Mouse (Mus musculus) midbrain, embryonic 13.5 days (tissue): ENCODE results near the gene Adra2b. TPM values are rescaled to one million over a fixed set of nuclear protein-coding genes. Genes with fewer than 3 reads are reported as not detected.

Experiments
- ATAC-seq: fragments of 200-750 bp; cut with Nextera tagmentation; 2 replicates; pipeline ENCODE4 v1.8.0; 2017; ENCODE audit warnings: mild to moderate bottlenecking, moderate TSS enrichment, moderate library complexity
- H3K27ac ChIP-seq: fragments of 300-500 bp; sonication (generic); 2 replicates; pipeline ENCODE4 v1.5.1; 2015; ENCODE audit warnings: inconsistent platforms, mild to moderate bottlenecking, moderate library complexity
- H3K27me3 ChIP-seq: fragments of 300-500 bp; sonication (generic); 2 replicates; pipeline ENCODE4 v1.6.1; 2015; ENCODE audit warnings: mild to moderate bottlenecking, inconsistent platforms
- H3K36me3 ChIP-seq: fragments of 300-500 bp; sonication (generic); 2 replicates; pipeline ENCODE4 v1.6.1; 2015; ENCODE audit warnings: mild to moderate bottlenecking, inconsistent platforms
- H3K4me1 ChIP-seq: fragments of 300-500 bp; sonication (generic); replicated peaks from 2 replicates; pipeline ENCODE4 v1.6.1; 2015; ENCODE audit warnings: inconsistent platforms
- H3K4me2 ChIP-seq: fragments of 300-500 bp; sonication (generic); replicated peaks from 2 replicates; pipeline ENCODE4 v1.6.1; 2015; ENCODE audit warnings: moderate library complexity, mild to moderate bottlenecking, inconsistent platforms
- H3K4me3 ChIP-seq: fragments of 300-500 bp; sonication (generic); replicated peaks from 2 replicates; pipeline ENCODE4 v1.5.1; 2015; ENCODE audit warnings: mild to moderate bottlenecking, inconsistent platforms
- H3K9ac ChIP-seq: fragments of 300-500 bp; sonication (generic); replicated peaks from 2 replicates; pipeline ENCODE4 v1.6.1; 2015; ENCODE audit warnings: mild to moderate bottlenecking, inconsistent platforms
- H3K9me3 ChIP-seq: fragments of 300-500 bp; sonication (generic); 2 replicates; pipeline ENCODE4 v1.6.1; 2016; ENCODE audit warnings: mild to moderate bottlenecking, inconsistent platforms
- WGBS: fragments of 180-500 bp; shearing (Covaris S2); methylation state at CpG from one replicate; pipeline ENCODE4 v1.1.7; 2015; 5-methylcytosine and 5-hydroxymethylcytosine counted together
- polyA plus RNA-seq: library from polyadenylated mRNA; unstranded; fragments of >200 nt; fragmentation: Nextera tagmentation; extraction: Ambion mirVana; gene quantifications from 2 replicates; pipeline ENCODE4 v1.2.1, GENCODE M21; 2015

The Adra2b gene
- polyA plus RNA-seq, 1 experiment from 2014 or later = 0.12 TPM

- H3K36me3 ChIP-seq = no peaks in the 10 kb centered on the region
- peaks cover 13% of the 10 kb centered on the region for H3K4me1 ChIP-seq
- peaks cover 47% of the 10 kb centered on the region for H3K27me3 ChIP-seq
- H3K4me2 ChIP-seq = no peak overlapping the region
- no peaks in the 10 kb centered on the region for H3K9me3 ChIP-seq
- 79% methylated on average over 14 of the region's 14 CpGs for WGBS
- no peak overlapping the region for H3K9ac ChIP-seq
- ATAC-seq = no peak
- H3K4me3 ChIP-seq = no peak overlapping the region
- no peak overlapping the region for H3K27ac ChIP-seq
Measured at GRCm38 (mm10) chr2:127332807-127333570, 30.0 kb upstream of the Adra2b start.

GRCm38 (mm10) chr2:127333945-127334603 lies 28.9 kb upstream of the Adra2b start:
- Histone ChIP-seq H3K9ac (no peak overlapping the region), H3K36me3 (no peaks in the 10 kb centered on the region), H3K4me1 (peaks cover 13% of the 10 kb centered on the region), H3K27me3 (peaks cover 51% of the 10 kb centered on the region), H3K9me3 (no peaks in the 10 kb centered on the region), H3K4me3 (no peak overlapping the region), H3K27ac (no peak overlapping the region), H3K4me2 (no peak overlapping the region)
- WGBS = 81% methylated on average over 5 of the region's 5 CpGs
- no peak for ATAC-seq

GRCm38 (mm10) chr2:127335078-127335541 lies 27.9 kb upstream of the Adra2b start:
- Histone ChIP-seq H3K4me2 (no peak overlapping the region), H3K9me3 (no peaks in the 10 kb centered on the region), H3K4me3 (no peak overlapping the region), H3K4me1 (peaks cover 13% of the 10 kb centered on the region), H3K27ac (no peak overlapping the region), H3K9ac (no peak overlapping the region), H3K27me3 (peaks cover 51% of the 10 kb centered on the region), H3K36me3 (no peaks in the 10 kb centered on the region)
- ATAC-seq = no peak
- WGBS = 45% methylated on average over 11 of the region's 11 CpGs

GRCm38 (mm10) chr2:127335767-127336496 lies 27.1 kb upstream of the Adra2b start, which contains the start of gene Dusp2:
Dusp2 (plus strand) TSS chr2:127336159.
- peak within 1 kb of the TSS; percentile 84 for H3K4me2 ChIP-seq
- H3K9me3 ChIP-seq = no peaks in the 10 kb centered on the region
- peak; percentile 85 for ATAC-seq
- H3K27ac ChIP-seq = no peak within 1 kb of the TSS
- H3K36me3 ChIP-seq = no peaks in the 10 kb centered on the region
- H3K4me3 ChIP-seq = peak within 1 kb of the TSS; percentile 54
- H3K27me3 ChIP-seq = peaks cover 51% of the 10 kb centered on the region
- WGBS = under 1% methylated on average over 75 of the region's 76 CpGs
- H3K9ac ChIP-seq = peak within 1 kb of the TSS; percentile 69
- H3K4me1 ChIP-seq = peaks cover 13% of the 10 kb centered on the region

GRCm38 (mm10) chr2:127336497-127336832 lies 26.5 kb upstream of the Adra2b start:
- peaks cover 51% of the 10 kb centered on the region for H3K27me3 ChIP-seq
- peaks cover 13% of the 10 kb centered on the region for H3K4me1 ChIP-seq
- H3K36me3 ChIP-seq = no peaks in the 10 kb centered on the region
- peak overlapping the region; percentile 69 for H3K9ac ChIP-seq
- WGBS = 3% methylated on average over 33 of the region's 33 CpGs
- peak overlapping the region; percentile 54 for H3K4me3 ChIP-seq
- no peak overlapping the region for H3K27ac ChIP-seq
- H3K9me3 ChIP-seq = no peaks in the 10 kb centered on the region
- peak overlapping the region; percentile 84 for H3K4me2 ChIP-seq
- no peak for ATAC-seq

- 46% methylated on average over 5 of the region's 5 CpGs for WGBS
- Histone ChIP-seq H3K36me3 (no peaks in the 10 kb centered on the region), H3K4me3 (peak overlapping the region; percentile 54), H3K4me1 (peaks cover 13% of the 10 kb centered on the region), H3K9ac (no peak overlapping the region; the same call in 1 of the 2 replicates), H3K4me2 (peak overlapping the region; percentile 84), H3K9me3 (no peaks in the 10 kb centered on the region), H3K27ac (no peak overlapping the region), H3K27me3 (peaks cover 51% of the 10 kb centered on the region)
- ATAC-seq = no peak
Measured at GRCm38 (mm10) chr2:127336885-127337284, 26.1 kb upstream of the Adra2b start.

- Histone ChIP-seq H3K27ac (no peak overlapping the region), H3K4me3 (peak overlapping the region; percentile 54; the same call in 1 of the 2 replicates), H3K4me1 (peaks cover 13% of the 10 kb centered on the region), H3K27me3 (peaks cover 51% of the 10 kb centered on the region), H3K4me2 (no peak overlapping the region), H3K9me3 (no peaks in the 10 kb centered on the region), H3K36me3 (no peaks in the 10 kb centered on the region), H3K9ac (no peak overlapping the region)
- 69% methylated on average over 11 of the region's 11 CpGs for WGBS
- no peak for ATAC-seq
Measured at GRCm38 (mm10) chr2:127337531-127337930, 25.5 kb upstream of the Adra2b start.

- Histone ChIP-seq H3K9me3 (no peaks in the 10 kb centered on the region), H3K27me3 (peaks cover 47% of the 10 kb centered on the region), H3K4me3 (no peak overlapping the region), H3K27ac (no peak overlapping the region), H3K4me2 (no peak overlapping the region), H3K36me3 (no peaks in the 10 kb centered on the region), H3K9ac (no peak overlapping the region), H3K4me1 (peaks cover 13% of the 10 kb centered on the region)
- 73% methylated on average over 7 of the region's 7 CpGs for WGBS
- no peak for ATAC-seq
Measured at GRCm38 (mm10) chr2:127338012-127338411, 25.0 kb upstream of the Adra2b start.

- H3K27ac ChIP-seq = no peak within 1 kb of the TSS
- peaks cover 43% of the 10 kb centered on the region for H3K27me3 ChIP-seq
- no peak within 1 kb of the TSS for H3K4me2 ChIP-seq
- no peak for ATAC-seq
- H3K36me3 ChIP-seq = no peaks in the 10 kb centered on the region
- no peaks in the 10 kb centered on the region for H3K9me3 ChIP-seq
- H3K9ac ChIP-seq = no peak within 1 kb of the TSS
- H3K4me3 ChIP-seq = peak within 1 kb of the TSS; percentile 54; the same call in 1 of the 2 replicates
- WGBS = 85% methylated on average over 4 of the region's 4 CpGs
- peaks cover 13% of the 10 kb centered on the region for H3K4me1 ChIP-seq
Measured at GRCm38 (mm10) chr2:127338416-127338815, 24.6 kb upstream of the Adra2b start, which contains the start of gene Astl. Astl (plus strand) TSS chr2:127338639.

- ATAC-seq = no peak
- H3K4me2 ChIP-seq = no peak overlapping the region
- H3K4me3 ChIP-seq = no peak overlapping the region
- peaks cover 13% of the 10 kb centered on the region for H3K4me1 ChIP-seq
- H3K27me3 ChIP-seq = peaks cover 43% of the 10 kb centered on the region
- no peak overlapping the region for H3K27ac ChIP-seq
- no peak overlapping the region for H3K9ac ChIP-seq
- WGBS = 79% methylated on average over 4 of the region's 4 CpGs
- no peaks in the 10 kb centered on the region for H3K9me3 ChIP-seq
- H3K36me3 ChIP-seq = no peaks in the 10 kb centered on the region
Measured at GRCm38 (mm10) chr2:127338833-127339232, 24.2 kb upstream of the Adra2b start.

GRCm38 (mm10) chr2:127339262-127339661 lies 23.7 kb upstream of the Adra2b start:
- no peak for ATAC-seq
- H3K4me3 ChIP-seq = no peak overlapping the region
- H3K9me3 ChIP-seq = no peaks in the 10 kb centered on the region
- H3K4me1 ChIP-seq = peaks cover 13% of the 10 kb centered on the region
- H3K27me3 ChIP-seq = peaks cover 41% of the 10 kb centered on the region
- no peaks in the 10 kb centered on the region for H3K36me3 ChIP-seq
- H3K27ac ChIP-seq = no peak overlapping the region
- 85% methylated on average over 6 of the region's 6 CpGs for WGBS
- no peak overlapping the region for H3K4me2 ChIP-seq
- no peak overlapping the region for H3K9ac ChIP-seq

- peak; percentile 41; the same call in 1 of the 2 replicates for ATAC-seq
- H3K9me3 ChIP-seq = no peaks in the 10 kb centered on the region
- no peak overlapping the region for H3K4me2 ChIP-seq
- WGBS = 22% methylated on average over 3 of the region's 3 CpGs
- H3K4me1 ChIP-seq = peaks cover 7% of the 10 kb centered on the region
- H3K27me3 ChIP-seq = peaks cover 27% of the 10 kb centered on the region
- no peak overlapping the region for H3K9ac ChIP-seq
- no peak overlapping the region for H3K4me3 ChIP-seq
- no peak overlapping the region for H3K27ac ChIP-seq
- H3K36me3 ChIP-seq = no peaks in the 10 kb centered on the region
Measured at GRCm38 (mm10) chr2:127341159-127341558, 21.8 kb upstream of the Adra2b start.
